Mouse (Mus musculus): Measurements from ENCODE around the gene Cilp. TPM values are rescaled to one million over a fixed set of nuclear protein-coding genes. Genes with fewer than 3 reads are reported as not detected.
A peak's percentile ranks its signal among the peaks of the same experiment; 100 is the strongest.

Gene Cilp
- polyA plus RNA-seq, 1 experiment from 2014 or later = 1.5 TPM

GRCm38 (mm10) chr9:65235601-65236000 is 29.4 kb upstream of the Cilp start:
- ATAC-seq = no peak
- no peak overlapping the region for H3K4me2 ChIP-seq (replicated peaks)
- peaks cover 9% of the 10 kb centered on the region for H3K4me1 ChIP-seq (replicated peaks)
- no peaks in the 10 kb centered on the region for H3K9me3 ChIP-seq
- no peak overlapping the region for H3K4me3 ChIP-seq (replicated peaks)
- no peak overlapping the region for H3K27ac ChIP-seq
- 52% methylated on average over 1 of the region's 1 CpGs for WGBS
- no peak overlapping the region for H3K9ac ChIP-seq
- H3K36me3 ChIP-seq = no peaks in the 10 kb centered on the region
- no peaks in the 10 kb centered on the region for H3K27me3 ChIP-seq (replicated peaks)

DNA sequence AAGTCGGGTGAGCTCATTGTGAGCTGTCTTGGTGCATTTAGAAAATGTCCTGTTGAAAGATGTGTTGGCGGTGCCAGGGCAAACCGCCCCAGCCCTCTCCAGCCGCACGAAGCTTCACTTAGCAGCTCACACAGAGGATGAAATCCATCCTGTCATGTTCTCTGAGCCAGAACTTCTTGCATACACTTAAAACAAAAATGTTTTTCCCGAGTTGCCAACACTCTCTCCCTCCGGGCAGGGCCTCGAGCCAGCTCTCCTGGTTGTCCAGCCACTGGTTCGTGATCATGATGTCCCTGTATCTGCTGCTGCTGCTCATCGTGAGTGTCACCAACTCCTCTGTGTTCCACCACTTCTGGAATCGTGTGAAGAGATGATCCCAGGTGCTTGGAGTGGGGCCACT is 27.4 kb upstream of the Cilp start:
- H3K9me3 ChIP-seq = no peaks in the 10 kb centered on the region
- no peak for ATAC-seq
- H3K9ac ChIP-seq = no peak overlapping the region
- no peaks in the 10 kb centered on the region for H3K27me3 ChIP-seq (replicated peaks)
- peaks cover 9% of the 10 kb centered on the region for H3K4me1 ChIP-seq (replicated peaks)
- peak overlapping the region; percentile 78 for H3K27ac ChIP-seq
- no peaks in the 10 kb centered on the region for H3K36me3 ChIP-seq
- H3K4me2 ChIP-seq (replicated peaks) = no peak overlapping the region
- WGBS = 50% methylated on average over 11 of the region's 11 CpGs
- no peak overlapping the region for H3K4me3 ChIP-seq (replicated peaks)

GRCm38 (mm10) chr9:65238191-65238760 is 26.7 kb upstream of the Cilp start:
- ATAC-seq = peak; percentile 39; the same call in 1 of the 2 replicates
- WGBS = 31% methylated on average over 13 of the region's 13 CpGs
- H3K27ac ChIP-seq = peak overlapping the region; percentile 78
- no peak overlapping the region for H3K4me2 ChIP-seq (replicated peaks)
- H3K9ac ChIP-seq = no peak overlapping the region
- H3K9me3 ChIP-seq = no peaks in the 10 kb centered on the region
- no peaks in the 10 kb centered on the region for H3K27me3 ChIP-seq (replicated peaks)
- H3K36me3 ChIP-seq = no peaks in the 10 kb centered on the region
- peaks cover 15% of the 10 kb centered on the region for H3K4me1 ChIP-seq (replicated peaks)
- H3K4me3 ChIP-seq (replicated peaks) = no peak overlapping the region

DNA sequence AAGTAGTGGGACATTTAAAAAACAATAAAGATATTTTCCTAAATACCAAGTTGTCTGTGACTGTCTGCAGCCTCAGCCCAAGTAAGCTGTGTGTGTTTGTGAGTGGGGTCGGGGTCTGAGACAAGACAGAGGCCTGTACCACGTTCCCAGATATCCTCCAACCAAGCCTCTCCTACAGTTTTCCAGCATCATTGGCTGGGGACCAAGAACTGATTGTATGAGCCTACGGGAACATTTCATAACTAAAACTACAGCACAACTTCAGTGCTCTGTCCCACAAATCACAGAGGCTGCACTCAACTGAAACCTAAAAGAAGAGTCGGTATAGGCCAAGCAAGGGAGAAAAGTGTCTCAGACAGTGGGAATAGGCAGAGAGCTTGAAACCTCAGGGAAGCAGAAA is 25.8 kb upstream of the Cilp start:
- Histone ChIP-seq H3K27ac (peak overlapping the region; percentile 48; the same call in 1 of the 2 replicates), H3K4me1 (replicated peaks) (peaks cover 23% of the 10 kb centered on the region)
- 56% methylated on average over 4 of the region's 4 CpGs for WGBS

DNA sequence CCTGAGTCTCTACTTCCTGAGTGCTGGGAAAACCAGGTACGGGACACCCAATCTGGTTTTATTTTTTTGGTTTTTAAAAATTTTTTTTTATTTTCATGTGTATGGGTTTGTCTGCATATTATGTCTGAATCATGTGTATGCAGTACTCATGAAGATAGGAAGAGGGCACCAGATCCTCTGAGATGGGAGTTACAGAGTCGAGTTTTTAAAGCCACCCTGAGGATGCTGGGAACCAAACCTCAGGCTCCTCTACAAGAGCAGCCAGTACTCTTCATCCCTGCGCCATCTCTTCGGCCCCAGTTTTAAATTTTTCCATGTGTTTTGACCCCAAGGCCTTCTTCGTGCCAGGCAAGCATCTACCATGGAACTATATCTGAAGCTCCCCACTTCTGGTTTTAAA is 25.2 kb upstream of the Cilp start:
- Histone ChIP-seq H3K27me3 (replicated peaks) (no peaks in the 10 kb centered on the region), H3K4me2 (replicated peaks) (no peak overlapping the region), H3K4me1 (replicated peaks) (peaks cover 28% of the 10 kb centered on the region), H3K9ac (no peak overlapping the region), H3K9me3 (no peaks in the 10 kb centered on the region), H3K4me3 (replicated peaks) (no peak overlapping the region), H3K36me3 (no peaks in the 10 kb centered on the region), H3K27ac (no peak overlapping the region)
- ATAC-seq = no peak
- WGBS = 89% methylated on average over 5 of the region's 5 CpGs

More for the DNA sequence above, 25.8 kb upstream of the Cilp start:
- ATAC-seq = no peak
- Histone ChIP-seq H3K9ac (no peak overlapping the region), H3K4me2 (replicated peaks) (no peak overlapping the region), H3K27me3 (replicated peaks) (no peaks in the 10 kb centered on the region), H3K9me3 (no peaks in the 10 kb centered on the region), H3K4me3 (replicated peaks) (no peak overlapping the region), H3K36me3 (no peaks in the 10 kb centered on the region)

- no peak for ATAC-seq
Observed at GRCm38 (mm10) chr9:65240587-65240986, 24.4 kb upstream of the Cilp start.

GRCm38 (mm10) chr9:65241973-65242372 is 23.0 kb upstream of the Cilp start:
- H3K36me3 ChIP-seq = no peaks in the 10 kb centered on the region

More at GRCm38 (mm10) chr9:65240587-65240986, 24.4 kb upstream of the Cilp start:
- Histone ChIP-seq H3K27me3 (replicated peaks) (no peaks in the 10 kb centered on the region), H3K4me1 (replicated peaks) (peaks cover 28% of the 10 kb centered on the region), H3K9ac (no peak overlapping the region), H3K9me3 (no peaks in the 10 kb centered on the region), H3K4me3 (replicated peaks) (no peak overlapping the region), H3K4me2 (replicated peaks) (no peak overlapping the region), H3K36me3 (no peaks in the 10 kb centered on the region), H3K27ac (no peak overlapping the region)
- WGBS = 90% methylated on average over 3 of the region's 3 CpGs

GRCm38 (mm10) chr9:65243249-65243648 is 21.7 kb upstream of the Cilp start:
- H3K4me1 ChIP-seq (replicated peaks) = peaks cover 26% of the 10 kb centered on the region
- H3K4me2 ChIP-seq (replicated peaks) = no peak overlapping the region
- WGBS = 38% methylated on average over 4 of the region's 4 CpGs
- H3K9ac ChIP-seq = no peak overlapping the region
- H3K36me3 ChIP-seq = no peaks in the 10 kb centered on the region
- H3K27ac ChIP-seq = 0 out of 2 replicates have a peak overlapping the region, but pooled peaks have one; percentile 62
- H3K27me3 ChIP-seq (replicated peaks) = no peaks in the 10 kb centered on the region
- H3K4me3 ChIP-seq (replicated peaks) = no peak overlapping the region
- peak; percentile 46; the same call in 1 of the 2 replicates for ATAC-seq
- H3K9me3 ChIP-seq = no peaks in the 10 kb centered on the region

More at GRCm38 (mm10) chr9:65241973-65242372, 23.0 kb upstream of the Cilp start:
- Histone ChIP-seq H3K4me3 (replicated peaks) (no peak overlapping the region), H3K4me2 (replicated peaks) (no peak overlapping the region), H3K4me1 (replicated peaks) (peaks cover 28% of the 10 kb centered on the region), H3K27me3 (replicated peaks) (no peaks in the 10 kb centered on the region), H3K9ac (no peak overlapping the region), H3K9me3 (no peaks in the 10 kb centered on the region), H3K27ac (no peak overlapping the region)
- no peak for ATAC-seq
- WGBS = 71% methylated on average over 5 of the region's 5 CpGs

DNA sequence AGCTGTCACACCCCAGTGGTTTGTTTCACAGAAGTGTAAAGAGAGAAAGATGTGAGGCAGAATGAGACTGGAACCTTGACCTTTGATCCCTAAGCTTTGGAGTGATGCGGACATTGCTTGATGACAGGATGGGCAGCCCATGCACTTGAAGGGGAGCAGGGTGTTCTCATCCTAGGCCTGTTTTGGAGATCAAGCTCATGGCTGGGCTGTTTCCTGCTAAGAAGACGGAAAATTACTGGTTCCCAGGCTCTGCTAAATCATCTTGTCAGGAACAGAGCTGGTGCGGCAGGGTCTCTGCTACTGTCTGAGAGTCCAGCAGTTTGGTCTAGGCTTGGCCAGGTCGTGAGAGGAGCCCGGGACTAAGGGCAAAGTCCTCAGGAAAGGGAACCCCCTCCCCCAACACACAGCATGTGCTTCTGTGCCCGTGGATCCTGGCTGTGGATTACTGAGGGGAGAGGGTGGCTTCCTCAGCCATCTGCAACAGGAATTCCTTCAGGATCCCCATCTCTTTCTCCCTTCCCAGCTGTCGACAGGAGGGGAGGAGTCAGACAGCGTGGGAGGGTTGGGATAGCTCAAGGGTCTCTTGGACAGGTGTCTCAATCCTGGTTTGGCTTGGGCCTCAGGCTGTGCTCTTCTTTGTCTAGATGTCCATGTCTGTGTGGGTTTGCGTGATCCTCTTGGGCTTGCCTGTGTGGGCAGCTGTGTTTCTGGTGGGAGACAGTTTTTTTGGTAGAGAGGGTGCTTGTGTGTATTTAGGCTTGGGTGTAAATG is 20.8 kb upstream of the Cilp start:
- peak; percentile 44 for ATAC-seq
- H3K9me3 ChIP-seq = no peaks in the 10 kb centered on the region
- 29% methylated on average over 9 of the region's 9 CpGs for WGBS
- no peaks in the 10 kb centered on the region for H3K27me3 ChIP-seq (replicated peaks)
- H3K36me3 ChIP-seq = no peaks in the 10 kb centered on the region
- 0 out of 2 replicates have a peak overlapping the region, but pooled peaks have one; percentile 36 for H3K27ac ChIP-seq
- no peak overlapping the region for H3K4me2 ChIP-seq (replicated peaks)
- H3K4me3 ChIP-seq (replicated peaks) = no peak overlapping the region
- H3K4me1 ChIP-seq (replicated peaks) = peaks cover 21% of the 10 kb centered on the region
- no peak overlapping the region for H3K9ac ChIP-seq

DNA sequence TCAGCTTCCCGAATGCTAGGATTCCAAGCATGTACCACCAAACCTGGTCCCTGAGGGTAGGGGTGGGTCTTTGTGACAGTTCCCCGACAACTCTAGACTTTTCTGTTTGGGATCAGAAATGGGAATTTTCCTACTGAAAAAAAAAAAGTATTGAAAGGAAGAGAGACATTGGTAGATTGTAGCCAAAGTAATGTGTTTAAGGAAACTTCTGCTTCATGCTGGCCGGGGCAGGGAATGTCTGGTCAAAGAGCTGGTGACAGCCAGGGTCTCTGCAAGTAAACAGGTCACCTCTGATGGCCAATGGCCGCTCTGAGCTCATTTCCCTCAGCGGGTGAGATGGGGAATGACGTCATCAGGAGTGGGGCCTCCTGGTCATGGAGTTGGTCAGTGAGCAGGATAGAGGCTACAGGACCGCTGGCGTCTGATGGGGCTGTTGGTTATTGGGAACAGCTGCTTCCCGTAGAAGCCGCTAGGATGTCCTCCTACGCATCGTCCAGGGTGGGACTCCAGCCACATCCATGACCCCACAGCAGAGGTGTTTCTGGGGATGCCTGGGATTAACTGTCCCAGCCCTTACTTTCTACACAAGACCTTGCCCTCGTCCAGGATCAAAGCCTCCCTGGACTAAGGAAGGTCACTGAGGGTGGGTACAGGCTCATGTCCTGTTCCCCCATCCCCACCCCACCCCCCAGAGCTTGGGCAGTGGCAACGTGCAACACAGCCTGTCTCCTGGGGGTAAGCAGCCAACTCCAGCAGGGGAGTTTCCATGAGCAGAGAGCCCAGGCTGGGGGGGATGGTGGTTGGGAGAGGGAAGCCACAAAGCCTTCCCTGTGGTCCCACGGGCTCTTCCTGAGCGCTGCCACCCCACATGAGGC is 17.2 kb upstream of the Cilp start:
- Histone ChIP-seq H3K27me3 (replicated peaks) (no peaks in the 10 kb centered on the region), H3K9ac (no peak overlapping the region), H3K9me3 (no peaks in the 10 kb centered on the region), H3K4me2 (replicated peaks) (no peak overlapping the region), H3K4me1 (replicated peaks) (peaks cover 19% of the 10 kb centered on the region), H3K4me3 (replicated peaks) (no peak overlapping the region), H3K36me3 (no peaks in the 10 kb centered on the region), H3K27ac (no peak overlapping the region)
- no peak for ATAC-seq
- 67% methylated on average over 16 of the region's 16 CpGs for WGBS

GRCm38 (mm10) chr9:65248377-65248690 is 16.6 kb upstream of the Cilp start:
- no peak for ATAC-seq
- Histone ChIP-seq H3K4me2 (replicated peaks) (no peak overlapping the region), H3K9ac (no peak overlapping the region), H3K9me3 (no peaks in the 10 kb centered on the region), H3K4me3 (replicated peaks) (no peak overlapping the region), H3K4me1 (replicated peaks) (peaks cover 13% of the 10 kb centered on the region), H3K27me3 (replicated peaks) (no peaks in the 10 kb centered on the region), H3K36me3 (no peaks in the 10 kb centered on the region), H3K27ac (no peak overlapping the region)
- 75% methylated on average over 5 of the region's 5 CpGs for WGBS

GRCm38 (mm10) chr9:65252026-65252425 is 13.0 kb upstream of the Cilp start:
- Histone ChIP-seq H3K27me3 (replicated peaks) (no peaks in the 10 kb centered on the region), H3K9me3 (no peaks in the 10 kb centered on the region), H3K27ac (no peak overlapping the region), H3K4me1 (replicated peaks) (no peaks in the 10 kb centered on the region), H3K9ac (no peak overlapping the region), H3K4me2 (replicated peaks) (no peak overlapping the region), H3K36me3 (no peaks in the 10 kb centered on the region), H3K4me3 (replicated peaks) (no peak overlapping the region)
- 66% methylated on average over 3 of the region's 3 CpGs for WGBS
- no peak for ATAC-seq
